10 mouse cellular contexts compared by ENCODE assay signal in genomic region chr10:67100011-67100661, GRCm38 (mm10). TPM values are rescaled to one million over a fixed set of nuclear protein-coding genes. Genes with fewer than 3 reads are reported as not detected.
DNase-seq lines count a peak whose midpoint lies in the region; ATAC-seq and TF ChIP-seq lines count a peak whose summit lies in the region.
"Had no signal": no experiment of that assay in that cellular context is flagged by ENCODE, and none has a peak within 500 bp of the region (broad histone marks: within the 10 kb centered on the region; RNA-seq: fewer than 3 reads in every experiment).

No protein-coding gene starts in this region.

- TF ChIP-seq POLR2A in bone marrow macrophage, adult 2 months (IDR thresholded peaks at IDR 0.05; ENCODE audit: borderline replicate concordance, low read depth, low read length) = no peak

- no peak for TF ChIP-seq CTCF in E14TG2a.4 (conservative IDR thresholded peaks at IDR 0.05; ENCODE audit: low read length)
- no peak for TF ChIP-seq CTCF in bone marrow macrophage, adult 2 months (IDR thresholded peaks at IDR 0.05; ENCODE audit: low read depth, low read length)

- H3K4me1 ChIP-seq in kidney, embryonic 15.5 days = peaks cover 79% of the 10 kb centered on the region
- H3K4me1 ChIP-seq in E14TG2a.4 (replicated peaks; ENCODE audit: low read depth, low read length) = peaks cover 77% of the 10 kb centered on the region
- peaks cover 58% of the 10 kb centered on the region for H3K4me1 ChIP-seq in bone marrow macrophage, adult 2 months (ENCODE audit: control insufficient read depth, insufficient read depth, low read length)
- H3K4me1 ChIP-seq in midbrain, embryonic 15.5 days = peaks cover 70% of the 10 kb centered on the region

- DNase-seq in kidney, adult 18-20 months = peak; percentile 51
- DNase-seq in heart, postnatal 36 days = no peak
- no peak for DNase-seq in right cerebral cortex, postnatal 4 days
- no peak for DNase-seq in right cerebral cortex, postnatal 36 days (ENCODE audit: low spot score in 2 of 2)
- DNase-seq: right cerebral cortex, postnatal 14 days had no signal

- H3K36me3 ChIP-seq in kidney, embryonic 15.5 days = 0 out of 2 replicates have a peak, but pooled peaks cover 3% of the 10 kb centered on the region
- H3K36me3 ChIP-seq in E14TG2a.4 (ENCODE audit: insufficient read depth, low read length) = peaks cover 38% of the 10 kb centered on the region
- no peaks in the 10 kb centered on the region for H3K36me3 ChIP-seq in midbrain, embryonic 15.5 days (replicated peaks)
- H3K36me3 ChIP-seq: heart, embryonic 13.5 days had no signal

- no peak overlapping the region for H3K9ac ChIP-seq in kidney, embryonic 15.5 days
- H3K9ac ChIP-seq in midbrain, embryonic 15.5 days = no peak overlapping the region

- WGBS in kidney, embryonic 15.5 days = 51% methylated on average over 7 of the region's 7 CpGs
- 34% methylated on average over 7 of the region's 7 CpGs for WGBS in midbrain, embryonic 15.5 days

- H3K4me2 ChIP-seq in kidney, embryonic 15.5 days = no peak overlapping the region
- H3K4me2 ChIP-seq in midbrain, embryonic 15.5 days = no peak overlapping the region; the same call in 1 of the 2 replicates

- intact Hi-C loops in heart, postnatal 36 days (cut with DNase I) = no loop called here

- H3K9me3 ChIP-seq in kidney, embryonic 15.5 days (replicated peaks) = no peaks in the 10 kb centered on the region
- H3K9me3 ChIP-seq in E14TG2a.4 (ENCODE audit: low read length) = no peaks in the 10 kb centered on the region
- H3K9me3 ChIP-seq in midbrain, embryonic 15.5 days = no peaks in the 10 kb centered on the region
- H3K9me3 ChIP-seq: heart, embryonic 13.5 days had no signal

- no peak for ATAC-seq in kidney, embryonic 15.5 days (replicated peaks; ENCODE audit: low FRiP score)
- ATAC-seq in midbrain, embryonic 15.5 days (replicated peaks) = no peak

- no peak overlapping the region for H3K27ac ChIP-seq in kidney, embryonic 15.5 days
- H3K27ac ChIP-seq in bone marrow macrophage, adult 2 months (ENCODE audit: insufficient read depth, low read depth, low read length) = peak overlapping the region; percentile 39
- 0 out of 2 replicates have a peak overlapping the region, but pooled peaks have one; percentile 39 for H3K27ac ChIP-seq in midbrain, embryonic 15.5 days

- no peak overlapping the region for H3K4me3 ChIP-seq in kidney, embryonic 15.5 days (replicated peaks)
- peak overlapping the region; percentile 93 for H3K4me3 ChIP-seq in E14TG2a.4 (replicated peaks; ENCODE audit: low read length)
- H3K4me3 ChIP-seq in bone marrow macrophage, adult 2 months (ENCODE audit: insufficient read depth, low read length) = peak overlapping the region; percentile 12; the same call in 1 of the 2 replicates
- no peak overlapping the region for H3K4me3 ChIP-seq in midbrain, embryonic 15.5 days

- H3K27me3 ChIP-seq in kidney, embryonic 15.5 days = no peaks in the 10 kb centered on the region
- H3K27me3 ChIP-seq in E14TG2a.4 (ENCODE audit: insufficient read depth, low read length) = no peaks in the 10 kb centered on the region
- H3K27me3 ChIP-seq in midbrain, embryonic 15.5 days (replicated peaks) = no peaks in the 10 kb centered on the region
- H3K27me3 ChIP-seq: heart, embryonic 13.5 days had no signal

RNA-seq across cellular contexts. Expression of gene Reep3, which starts 3.4 kb away (rescaled TPM):
- polyA plus RNA-seq in kidney, embryonic 15.5 days (2015; fragmentation: Nextera tagmentation; extraction: Ambion mirVana) = 47.0 and 49.1 TPM in 2 replicates
- 62.9 and 69.2 TPM in 2 replicates for polyA plus RNA-seq in bone marrow macrophage, adult 2 months (2012; ENCODE audit: insufficient read depth, insufficient read length, missing spikeins)
- 28.3 and 29.2 TPM in 2 replicates for polyA plus RNA-seq in midbrain, embryonic 15.5 days (2015; fragmentation: Nextera tagmentation; extraction: Ambion mirVana)
- 10 to 100 TPM; 22.2 to 22.5 TPM for total RNA-seq in heart, postnatal 36 days (2021)

RNA-seq across cellular contexts. Expression of gene Jmjd1c, which starts 4.2 kb away (rescaled TPM):
- 38.0 and 42.6 TPM in 2 replicates for polyA plus RNA-seq in kidney, embryonic 15.5 days (2015; fragmentation: Nextera tagmentation; extraction: Ambion mirVana)
- polyA plus RNA-seq in bone marrow macrophage, adult 2 months (2012; ENCODE audit: insufficient read depth, insufficient read length, missing spikeins) = 66.2 and 69.2 TPM in 2 replicates
- polyA plus RNA-seq in midbrain, embryonic 15.5 days (2015; fragmentation: Nextera tagmentation; extraction: Ambion mirVana) = 52.0 and 53.8 TPM in 2 replicates
- total RNA-seq in heart, postnatal 36 days (2021) = 10 to 100 TPM; 39.4 to 41.1 TPM

Comparison
In these comparisons a context has a peak if more than half of its experiments do, and no peak if none do; other contexts are left out.
1. H3K4me3 ChIP-seq: peak in E14TG2a.4 (single experiment) and bone marrow macrophage, adult 2 months (single experiment); none in kidney, embryonic 15.5 days (single experiment) and midbrain, embryonic 15.5 days (single experiment).